Mouse (Mus musculus): ENCODE results near the gene Adora3. TPM values are rescaled to one million over a fixed set of nuclear protein-coding genes. Genes with fewer than 3 reads are reported as not detected.
A peak's percentile ranks its signal among the peaks of the same experiment; 100 is the strongest.

The Adora3 gene
- polyA plus RNA-seq, 1 experiment = 0.19 TPM

- Histone ChIP-seq H3K36me3 (ENCODE audit: control insufficient read depth, insufficient read depth, low read length) (peaks cover 7% of the 10 kb centered on the region; the same call in 1 of the 2 replicates), H3K4me3 (ENCODE audit: insufficient read depth, low read depth, low read length) (peak overlapping the region; percentile 82), H3K27me3 (replicated peaks; ENCODE audit: control insufficient read depth, insufficient read depth, low read length) (no peaks in the 10 kb centered on the region), H3K27ac (ENCODE audit: insufficient read depth, low read depth, low read length) (peak overlapping the region; percentile 98), H3K4me1 (ENCODE audit: control insufficient read depth, insufficient read depth, low read length) (peaks cover 11% of the 10 kb centered on the region)
- 20% methylated on average over 5 of the region's 5 CpGs for WGBS
- DNase-seq = no peak
- no peak for TF ChIP-seq CTCF (conservative IDR thresholded peaks at IDR 0.05; ENCODE audit: insufficient read depth, insufficient read length, low read depth, low read length)
- no peak for TF ChIP-seq POLR2A (IDR thresholded peaks at IDR 0.05; ENCODE audit: low read depth, low read length)
Measured at GRCm38 (mm10) chr3:105958204-105958603, 87.5 kb downstream of the Adora3 start.

Other genes starting within 250 kb of the Adora3 start
- 6.5 and 9.1 TPM in 2 replicates for gene Ddx20, start 183.3 kb upstream of the Adora3 start, polyA plus RNA-seq (2012; rRNA removed)
- 0.61 and 0.64 TPM in 2 replicates for gene Inka2, start 166.3 kb upstream of the Adora3 start, polyA plus RNA-seq (2012; rRNA removed)
- gene Rap1a, start 69.5 kb upstream of the Adora3 start, polyA plus RNA-seq (2012; rRNA removed) = 7.9 and 14.3 TPM in 2 replicates
- 0.28 TPM in 1 of 2 replicates, not detected in the other for gene Tmigd3, start within 50 bp of the Adora3 start, polyA plus RNA-seq (2012; rRNA removed)
- 0.57 and 1.4 TPM in 2 replicates for gene I830077J02Rik, start 61.8 kb downstream of the Adora3 start, polyA plus RNA-seq (2012; rRNA removed)
- 28.6 and 36.4 TPM in 2 replicates for gene Wdr77, start 88.5 kb downstream of the Adora3 start, polyA plus RNA-seq (2012; rRNA removed)
- 273 and 327 TPM in 2 replicates for gene Atp5f1, start 89.2 kb downstream of the Adora3 start, polyA plus RNA-seq (2012; rRNA removed)
- gene Ovgp1, start 102.9 kb downstream of the Adora3 start, polyA plus RNA-seq (2012; rRNA removed) = 0.69 and 0.72 TPM in 2 replicates
- not detected in 2 replicates for gene Pifo, start 143.8 kb downstream of the Adora3 start, polyA plus RNA-seq (2012; rRNA removed)
- 0.08 TPM in 1 of 2 replicates, not detected in the other for gene Chil5, start 162.0 kb downstream of the Adora3 start, polyA plus RNA-seq (2012; rRNA removed)
- 0.11 TPM in 2 replicates for gene Chia1, start 242.4 kb downstream of the Adora3 start, polyA plus RNA-seq (2012; rRNA removed)